Mouse (Mus musculus) urinary bladder, postnatal 14 days (tissue): ENCODE measurements around the gene Kctd5.

Source experiments
- DNase-seq: peaks from one replicate; pipeline ENCODE4 v3.0.0; 2021; ENCODE audit warnings: low spot score

Gene Kctd5

DNA sequence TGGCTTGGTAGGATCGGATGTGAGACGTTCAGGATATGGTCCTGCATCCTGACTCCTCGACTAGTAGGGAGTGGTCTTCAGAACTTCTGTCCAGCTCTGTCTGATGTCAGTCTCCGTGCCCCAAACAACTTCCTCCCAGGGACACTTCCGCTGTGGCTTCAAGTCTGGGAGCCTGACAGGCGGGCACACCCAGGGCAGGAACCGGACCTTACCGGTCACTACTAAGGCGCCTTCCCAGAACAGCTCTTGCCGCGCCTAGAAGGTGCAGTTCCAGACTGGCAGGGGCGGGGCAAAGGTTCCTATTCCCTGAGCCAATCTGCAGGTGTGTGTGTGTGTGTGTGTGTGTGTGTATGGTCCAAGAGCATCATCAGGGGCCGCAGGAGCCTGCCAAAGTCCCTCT is 35.9 kb downstream of the Kctd5 start:
- DNase-seq: peak; percentile 53

DNA sequence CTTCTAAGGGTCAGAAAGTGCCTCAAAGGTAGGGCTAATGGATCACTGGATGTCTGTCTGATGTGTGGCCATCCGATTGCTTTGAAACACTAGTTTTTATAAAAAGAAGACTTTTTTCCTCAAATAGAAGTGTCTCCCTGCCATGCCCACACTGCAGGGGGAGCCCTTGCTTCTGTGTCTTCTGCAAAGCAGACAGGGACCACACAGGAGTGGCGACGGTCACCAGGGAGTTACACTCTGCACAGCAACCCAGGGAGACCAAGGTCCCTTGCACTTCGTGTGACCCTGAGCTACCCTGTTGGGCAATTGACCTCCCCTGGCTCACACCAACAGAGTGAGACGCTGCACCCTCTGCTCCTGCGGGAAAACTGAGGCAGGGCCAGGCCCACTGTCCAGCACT is 36.3 kb downstream of the Kctd5 start:
- no peak for DNase-seq

DNA sequence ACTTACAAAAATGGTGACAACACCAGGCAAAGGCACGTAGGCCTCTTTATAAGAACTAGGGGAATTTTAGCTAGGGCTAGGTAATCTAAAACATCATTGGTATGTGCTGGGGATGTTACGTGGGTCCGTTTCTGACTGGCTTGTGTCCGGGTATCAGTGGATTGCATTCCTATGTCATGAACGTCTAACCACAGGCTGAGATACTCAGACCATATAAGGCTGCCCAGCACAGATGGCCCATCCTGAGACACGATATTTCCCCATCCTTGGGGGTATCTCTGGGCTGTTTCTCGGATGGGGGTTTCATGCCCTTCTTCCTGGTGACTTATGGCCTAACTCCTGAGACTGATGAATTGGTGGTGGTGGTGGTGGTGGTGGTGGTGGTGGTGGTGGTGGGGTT is 38.2 kb downstream of the Kctd5 start:
- DNase-seq: no peak

DNA sequence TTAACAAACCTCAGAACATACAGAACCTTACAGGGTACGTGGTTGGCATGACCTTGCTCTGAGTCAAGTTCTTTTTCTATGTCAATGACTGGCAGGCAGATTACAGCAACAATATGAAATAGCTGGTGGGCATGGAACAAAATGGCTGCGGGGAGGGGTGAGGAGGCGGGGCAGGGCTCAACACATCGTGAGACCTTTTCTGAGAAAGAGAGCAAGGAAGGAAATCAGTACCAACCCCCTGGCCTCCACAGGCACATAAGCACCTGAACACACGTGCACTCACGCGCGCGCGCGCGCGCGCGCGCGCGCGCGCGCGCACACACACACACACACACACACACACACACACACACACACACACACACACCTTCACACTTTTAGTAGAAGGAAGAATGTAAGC is 42.7 kb downstream of the Kctd5 start:
- DNase-seq: no peak

DNA sequence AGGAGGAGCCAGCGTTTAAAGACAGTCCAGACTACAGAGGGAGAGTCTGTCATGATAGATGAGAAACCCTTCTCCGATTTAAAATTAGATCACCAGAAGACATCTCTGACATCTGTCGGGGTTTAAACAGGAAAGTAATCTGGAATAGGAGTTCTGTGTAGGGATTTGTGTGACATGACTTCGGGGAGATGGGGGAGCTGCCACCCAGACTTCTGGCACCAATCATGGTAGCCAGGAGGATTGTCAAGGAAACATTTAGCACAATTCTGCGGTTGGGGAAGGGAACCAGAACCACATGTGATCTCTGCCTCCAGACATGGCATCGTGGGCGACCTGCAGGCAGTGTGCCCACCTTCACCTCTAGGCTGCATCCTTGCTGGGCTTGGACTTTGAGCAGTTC is 43.8 kb downstream of the Kctd5 start:
- no peak for DNase-seq

GRCm38 (mm10) chr17:24021375-24022199 is 51.7 kb downstream of the Kctd5 start:
- DNase-seq: peak; percentile 64

GRCm38 (mm10) chr17:24020696-24021095 is 52.6 kb downstream of the Kctd5 start:
- peak; percentile 38 for DNase-seq

DNA sequence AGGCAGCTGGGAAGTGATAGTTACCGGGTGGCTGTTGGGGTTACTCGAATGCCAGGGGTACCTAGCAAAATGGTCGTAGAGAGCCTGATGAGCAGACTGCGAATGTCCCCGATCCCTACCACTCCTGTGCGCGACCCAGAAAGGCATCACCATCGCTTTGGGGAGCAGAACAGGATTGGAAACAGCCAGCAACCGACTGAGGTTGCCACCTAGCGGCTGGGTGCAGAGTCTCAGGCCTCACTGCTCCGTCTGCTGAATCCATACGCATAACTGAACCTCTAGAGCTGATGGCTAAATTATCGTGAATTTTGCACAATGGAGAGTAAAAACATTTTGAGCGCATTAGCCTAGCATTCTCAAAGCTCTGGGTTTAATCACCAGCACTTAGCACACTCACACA is 57.6 kb downstream of the Kctd5 start:
- DNase-seq: no peak

DNA sequence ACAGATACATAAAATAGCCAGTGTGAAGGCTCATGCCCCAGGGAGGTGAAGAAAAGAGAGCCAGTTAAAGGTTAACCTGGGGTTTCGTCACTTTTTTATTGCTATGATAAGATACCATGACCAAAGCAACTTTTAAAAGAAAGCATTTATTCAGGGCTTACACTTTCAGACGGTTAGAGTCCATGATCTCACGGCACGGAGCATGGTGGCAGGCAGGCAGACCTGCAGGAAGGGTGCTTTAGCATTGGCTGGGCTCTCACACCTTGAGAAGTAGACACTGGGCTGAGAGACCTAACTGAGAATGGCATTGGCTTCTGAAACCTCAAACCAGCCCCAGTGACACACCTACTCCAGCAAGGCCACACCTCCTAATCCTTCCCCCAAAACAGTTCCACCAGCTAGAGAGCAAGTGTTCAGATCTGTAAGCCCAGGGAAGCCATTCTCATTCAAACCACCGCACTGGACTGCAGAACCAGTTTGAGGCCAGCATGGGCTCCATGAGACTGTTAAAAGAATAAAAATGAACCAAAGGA is 58.8 kb downstream of the Kctd5 start:
- DNase-seq: no peak

- no peak for DNase-seq
Measured at GRCm38 (mm10) chr17:24012921-24013320, 60.4 kb downstream of the Kctd5 start.

DNA sequence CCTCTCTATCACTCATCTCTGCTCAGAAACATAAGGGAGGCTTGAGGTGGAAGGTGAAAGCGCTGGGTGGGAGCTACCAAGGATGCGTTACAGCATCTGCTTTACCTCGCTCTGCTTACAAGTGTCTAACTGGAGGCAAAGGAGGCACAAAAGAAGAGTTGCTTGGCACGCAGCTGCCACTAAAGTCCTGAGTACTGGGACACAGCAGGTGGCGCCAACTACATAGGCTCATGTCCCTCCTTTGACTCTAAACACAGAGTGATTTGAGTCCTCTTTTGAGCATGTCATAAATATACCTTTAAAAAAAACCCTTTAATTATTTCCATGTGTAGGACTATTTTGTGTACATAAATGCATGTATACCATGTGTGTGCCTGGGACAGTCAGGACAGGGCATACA is 63.7 kb downstream of the Kctd5 start:
- no peak for DNase-seq

DNA sequence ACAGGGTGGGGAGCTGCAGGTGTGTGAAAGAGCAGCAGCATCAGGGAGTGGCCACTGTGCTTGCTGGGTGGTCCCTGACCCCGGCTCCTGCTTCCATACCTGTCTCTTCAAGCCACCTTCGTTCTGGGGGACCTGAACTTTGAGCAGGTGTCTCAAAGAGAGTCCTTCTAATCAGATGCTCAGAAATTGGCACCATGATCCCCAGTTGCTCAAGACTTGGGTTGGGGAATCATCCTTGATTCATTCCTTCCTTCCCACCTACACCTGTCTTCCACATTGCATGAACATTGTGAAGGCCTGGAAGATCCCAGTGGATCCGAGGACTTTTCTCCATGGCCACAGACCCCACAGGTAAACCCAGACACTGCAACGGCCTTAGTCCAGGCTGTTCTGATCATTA is 65.2 kb downstream of the Kctd5 start:
- no peak for DNase-seq

DNA sequence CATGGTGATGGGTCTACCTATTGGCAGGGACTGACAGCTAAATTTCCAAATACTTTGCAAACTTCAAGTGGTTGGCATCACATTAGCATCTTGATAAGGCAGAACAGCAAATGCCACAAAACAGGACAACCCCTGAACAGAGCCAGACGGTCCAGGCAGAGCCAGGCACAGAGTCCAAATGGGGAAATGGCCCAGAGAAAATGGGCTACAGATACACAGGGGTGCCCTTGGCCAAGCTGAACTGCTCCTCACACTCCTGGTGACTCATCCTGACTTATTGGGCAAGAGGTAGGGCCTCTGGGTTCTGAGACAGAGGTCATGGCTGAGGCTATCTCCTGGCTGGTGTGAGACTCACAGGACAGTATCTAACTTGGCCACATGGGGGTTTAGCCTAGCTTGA is 65.9 kb downstream of the Kctd5 start:
- peak; percentile 46 for DNase-seq

DNA sequence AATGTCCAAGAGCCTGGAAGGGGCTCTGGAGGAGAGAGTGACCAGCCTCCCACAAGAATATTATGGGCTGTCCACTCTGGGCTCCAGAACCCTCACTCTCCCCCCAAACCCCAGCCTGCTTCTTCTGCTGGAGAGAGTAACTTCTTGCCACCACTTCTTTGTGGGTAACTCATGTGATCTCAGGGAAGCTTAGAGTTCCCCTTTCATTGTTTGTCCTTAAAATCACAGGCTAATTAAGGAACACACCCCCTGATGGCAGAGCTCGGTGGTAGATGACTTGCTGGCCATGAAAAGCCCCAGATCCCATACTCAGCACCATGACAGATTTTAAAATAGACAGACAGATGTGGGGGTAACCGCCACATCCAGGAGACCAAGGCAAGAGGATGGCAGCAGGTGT is 66.4 kb downstream of the Kctd5 start:
- DNase-seq: no peak

DNA sequence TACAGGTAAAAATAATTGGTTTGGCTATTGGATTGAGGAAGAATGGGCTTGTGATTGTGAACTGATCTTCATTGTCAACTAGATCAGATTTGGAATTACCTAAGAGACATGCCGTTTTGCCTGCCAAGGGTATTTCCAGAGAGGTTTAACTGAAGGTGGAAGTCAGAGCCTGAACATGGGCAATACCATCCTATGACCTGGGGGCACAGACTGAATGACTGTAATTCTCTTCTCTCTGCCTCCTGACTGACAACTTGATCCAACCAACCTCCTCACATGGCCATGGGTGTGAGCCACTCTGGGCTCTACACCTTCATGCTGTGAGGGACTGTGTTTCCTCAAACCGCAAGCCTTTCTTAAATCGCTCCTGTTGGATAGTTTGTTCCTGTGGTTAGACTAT is 68.2 kb downstream of the Kctd5 start:
- no peak for DNase-seq

- DNase-seq: no peak
Measured at GRCm38 (mm10) chr17:24004071-24004665, 69.1 kb downstream of the Kctd5 start.

GRCm38 (mm10) chr17:24000404-24000803 is 72.9 kb downstream of the Kctd5 start:
- peak; percentile 53 for DNase-seq

DNA sequence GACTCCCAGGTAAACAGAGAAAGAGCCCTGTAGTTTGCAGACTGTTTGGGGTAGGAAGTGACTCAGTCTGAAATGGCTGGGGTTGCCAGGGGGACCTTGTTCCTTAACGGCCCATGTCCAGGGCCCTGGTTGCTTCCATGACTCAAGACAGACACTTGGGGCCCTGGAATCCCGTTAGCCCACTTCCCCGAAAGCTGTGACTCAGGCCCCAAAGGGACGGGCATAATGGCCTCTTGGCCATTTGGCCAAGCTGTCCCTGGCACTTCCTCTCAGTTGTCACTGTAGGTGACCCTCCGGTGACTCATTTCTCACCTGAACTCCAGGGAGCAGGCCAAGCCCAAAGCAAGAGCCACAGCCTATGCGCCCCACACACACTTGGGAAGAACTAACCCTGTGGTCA is 74.9 kb downstream of the Kctd5 start:
- DNase-seq: peak; percentile 69

GRCm38 (mm10) chr17:23997901-23998300 is 75.4 kb downstream of the Kctd5 start, which contains the start of gene Prss22:
Prss22 (minus strand) TSS chr17:23998100.
- peak; percentile 89 for DNase-seq
